Mouse (Mus musculus) layer of hippocampus, postnatal 10 days (tissue): ENCODE measurements around the gene Krtap26-1. TPM values are rescaled to one million over a fixed set of nuclear protein-coding genes. Genes with fewer than 3 reads are reported as not detected.

Experiments
- total RNA-seq, 2 experiments: library from RNA; stranded (reverse); gene quantifications; 2 replicates each; pipeline ENCODE4 v1.2.3; 2021

The Krtap26-1 gene
- total RNA-seq, 2 experiments from 2014 or later: not detected

Other genes starting within 250 kb of the Krtap26-1 start
- not detected for gene Cldn17, start 140.8 kb downstream of the Krtap26-1 start, total RNA-seq
- not detected for gene Cldn8, start 84.6 kb downstream of the Krtap26-1 start, total RNA-seq
- not detected for gene Krtap24-1, start 35.5 kb downstream of the Krtap26-1 start, total RNA-seq
- gene 2310079G19Rik, start 20.1 kb downstream of the Krtap26-1 start, total RNA-seq: not detected
- not detected for gene Krtap27-1, start 23.9 kb upstream of the Krtap26-1 start, total RNA-seq
- not detected for gene 2310061N02Rik, start 60.2 kb upstream of the Krtap26-1 start, total RNA-seq
- not detected for gene Krtap13-1, start 81.1 kb upstream of the Krtap26-1 start, total RNA-seq
- not detected for gene Krtap13, start 103.8 kb upstream of the Krtap26-1 start, total RNA-seq
- not detected for gene 2310034C09Rik, start 111.1 kb upstream of the Krtap26-1 start, total RNA-seq
- gene 2310057N15Rik, start 126.4 kb upstream of the Krtap26-1 start, total RNA-seq: not detected
- not detected for gene Gm5965, start 130.1 kb upstream of the Krtap26-1 start, total RNA-seq
- not detected for gene Gm20741, start 164.4 kb upstream of the Krtap26-1 start, total RNA-seq
- gene Krtap15, start 172.4 kb upstream of the Krtap26-1 start, total RNA-seq: not detected
- gene Krtap14, start 178.3 kb upstream of the Krtap26-1 start, total RNA-seq: not detected
- gene Krtap19-1, start 221.6 kb upstream of the Krtap26-1 start, total RNA-seq: not detected
- gene Krtap19-2, start 226.5 kb upstream of the Krtap26-1 start, total RNA-seq: not detected
- not detected for gene Krtap19-3, start 230.2 kb upstream of the Krtap26-1 start, total RNA-seq
- not detected for gene Krtap19-4, start 237.3 kb upstream of the Krtap26-1 start, total RNA-seq
- gene Krtap19-5, start 248.7 kb upstream of the Krtap26-1 start, total RNA-seq: not detected